Mouse (Mus musculus) testis, adult 2 months (tissue): ENCODE data around the gene Lekr1.

Source experiments
- CTCF ChIP-seq: fragments of 200-500 bp; IDR thresholded peaks from 2 replicates; pipeline ENCODE4 v1.5.1; 2012; ENCODE audit warnings: low read depth, mild to moderate bottlenecking, inconsistent platforms, low read length, moderate library complexity; ENCODE audit not compliant: control insufficient read depth, insufficient read depth, insufficient replicate concordance
- POLR2A ChIP-seq: fragments of 200-500 bp; IDR thresholded peaks from 2 replicates; pipeline ENCODE4 v1.6.1; 2012; ENCODE audit warnings: low read depth, mild to moderate bottlenecking, inconsistent platforms, low read length, moderate library complexity; ENCODE audit not compliant: control insufficient read depth

DNA sequence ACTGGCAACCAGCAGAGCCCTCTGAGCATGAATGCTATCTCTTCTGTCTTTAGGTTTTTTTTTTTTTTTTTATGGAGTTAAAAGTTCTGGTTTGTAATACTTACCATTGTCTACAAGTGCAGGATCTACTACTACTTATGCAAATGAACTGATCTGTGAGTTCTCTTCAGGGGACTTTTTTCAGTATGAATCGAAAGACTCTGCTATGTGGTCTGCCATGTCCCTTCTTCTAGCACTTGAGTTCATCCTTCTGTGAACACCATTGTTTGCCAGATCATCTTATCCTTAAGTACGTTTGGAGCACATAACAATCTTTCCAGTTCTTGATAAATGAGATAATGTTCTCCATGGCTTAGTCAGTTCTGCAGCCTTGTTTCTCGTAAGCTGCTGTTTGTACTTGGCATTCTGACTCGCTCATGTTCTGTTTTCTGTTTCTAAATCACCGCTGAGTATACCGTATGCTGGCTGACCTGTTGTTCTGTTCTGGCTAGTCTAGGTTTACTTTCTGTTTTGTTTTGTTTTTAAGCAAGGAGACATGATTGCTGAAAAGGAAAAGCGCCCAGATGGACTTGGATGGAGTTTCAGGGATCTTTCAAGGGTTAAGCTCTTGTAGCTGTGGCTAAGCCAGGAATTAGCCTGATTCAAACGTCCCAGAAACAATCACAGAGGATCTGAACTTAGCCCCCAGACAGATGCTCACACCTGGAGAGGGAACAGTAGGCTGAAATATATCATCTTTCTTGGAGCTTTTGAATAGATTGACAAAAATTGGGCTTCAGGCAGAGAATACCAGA lies 40.3 kb upstream of the Lekr1 start:
- TF ChIP-seq CTCF (no peak), POLR2A (no peak)
